Mouse (Mus musculus) megakaryocyte, embryonic 14.5 days (primary cell): Measurements from ENCODE around the gene Zmynd12.

ENCODE experiments used
- FLI1 ChIP-seq: IDR thresholded peaks from 2 replicates; pipeline ENCODE4 v1.6.1; 2012; ENCODE audit warnings: low read length, inconsistent platforms, mixed read lengths
- GATA1 ChIP-seq: IDR thresholded peaks from 3 replicates; pipeline ENCODE4 v1.6.1; 2012; ENCODE audit warnings: mixed read lengths, low read length, inconsistent platforms, borderline replicate concordance

DNA sequence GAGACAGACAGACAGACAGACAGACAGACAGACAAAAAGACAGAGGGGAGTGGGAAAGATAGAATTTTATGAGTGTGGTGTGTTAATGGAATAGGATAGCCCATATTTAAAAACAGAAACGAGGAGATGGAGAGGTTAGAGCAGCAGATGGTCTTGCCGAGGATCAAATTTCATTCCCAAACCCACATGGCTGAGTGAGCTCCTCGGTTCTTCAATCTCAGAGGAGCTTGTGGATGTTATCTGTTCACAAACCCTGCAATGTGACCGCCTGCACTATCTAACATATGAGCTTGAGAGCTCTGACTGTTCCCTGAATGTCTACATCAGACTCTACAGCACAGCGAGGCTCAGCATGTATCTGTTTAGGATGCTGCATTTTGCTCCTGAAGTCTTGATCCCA lies 50.5 kb downstream of the Zmynd12 start:
- no peak for TF ChIP-seq GATA1
- TF ChIP-seq FLI1: no peak
